Mouse (Mus musculus) C2C12 (cell line): Measurements from ENCODE around the gene Otp.

ENCODE experiments used
- CTCF ChIP-seq: IDR thresholded peaks from one replicate; pipeline ENCODE4 v1.5.1; 2011; ENCODE audit not compliant: control insufficient read depth, insufficient read depth, insufficient read length
- USF1 ChIP-seq: IDR thresholded peaks from one replicate; pipeline ENCODE4 v1.6.1; 2011; ENCODE audit warnings: low read depth, mild to moderate bottlenecking, control low read depth, moderate library complexity

- TF ChIP-seq USF1 (no peak), CTCF (no peak)
Observed at GRCm38 (mm10) chr13:94875396-94875880, at the start of gene Otp.
